Mouse (Mus musculus) urinary bladder, postnatal 4 days (tissue): Measurements from ENCODE around the gene Tiam2.

Source experiments
- DNase-seq, 2 experiments: peaks; one replicate each; pipeline ENCODE4 v3.0.0; 2021 to 2022; ENCODE audit warnings: low spot score in 2 of 2

Gene Tiam2

DNA sequence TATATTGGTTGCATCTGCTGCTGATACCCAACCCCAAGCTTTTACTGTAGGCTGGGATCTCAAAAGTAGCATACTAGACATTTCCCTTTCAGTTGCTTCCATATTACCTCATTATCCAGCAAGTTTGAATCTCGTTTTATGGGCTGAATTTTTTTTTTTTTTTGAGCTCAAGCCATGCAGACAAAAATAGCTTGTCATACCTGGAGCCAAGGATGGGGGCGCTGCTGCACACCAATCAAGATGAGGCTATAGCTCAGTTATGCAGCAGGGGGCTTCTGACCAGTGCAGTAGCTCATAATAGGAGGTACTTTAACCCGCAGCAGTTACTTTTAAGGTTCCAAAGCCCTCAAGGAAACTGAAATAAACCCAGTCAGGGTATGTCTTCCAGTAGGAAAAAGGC is 171.7 kb downstream of the Tiam2 start:
- no peak for DNase-seq

DNA sequence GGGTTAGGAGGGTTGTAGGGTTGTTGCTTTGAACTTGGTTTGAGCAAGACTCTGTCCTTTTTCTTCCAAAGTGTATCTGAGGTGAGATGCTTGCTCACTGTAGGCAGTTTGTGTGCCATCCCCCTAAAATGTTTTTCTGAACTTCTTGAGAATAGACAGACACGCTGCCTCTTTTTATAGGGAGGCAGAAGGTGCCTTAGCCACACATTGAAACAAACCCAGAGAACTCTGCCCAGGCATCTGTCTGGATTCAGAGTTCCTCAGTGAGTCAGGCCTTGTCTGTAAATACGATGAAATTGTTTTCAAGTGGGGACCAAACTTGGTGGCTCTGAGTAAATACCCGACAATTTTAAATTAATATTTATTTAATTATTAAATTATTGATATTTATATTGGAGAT is 172.2 kb downstream of the Tiam2 start:
- no peak for DNase-seq

DNA sequence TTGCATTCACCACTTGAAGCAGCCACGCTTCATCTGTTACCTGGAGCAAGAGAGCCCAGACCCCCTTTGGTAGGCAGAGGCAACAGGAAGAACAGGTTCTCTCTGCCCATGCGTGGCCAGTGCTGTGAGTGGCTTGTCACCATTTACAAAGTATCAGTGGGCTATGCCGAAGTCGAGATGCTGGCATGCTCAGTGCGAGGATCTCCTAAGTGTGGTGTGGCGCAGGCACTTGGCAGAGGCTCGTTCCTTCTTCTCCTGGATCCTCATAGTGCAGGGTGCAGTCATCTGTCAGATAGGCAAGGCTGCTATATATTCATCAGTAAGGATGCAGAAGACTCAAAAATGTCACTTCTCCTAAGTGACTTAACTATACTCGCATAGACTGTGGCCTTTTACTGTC is 173.1 kb downstream of the Tiam2 start:
- no peak for DNase-seq

DNA sequence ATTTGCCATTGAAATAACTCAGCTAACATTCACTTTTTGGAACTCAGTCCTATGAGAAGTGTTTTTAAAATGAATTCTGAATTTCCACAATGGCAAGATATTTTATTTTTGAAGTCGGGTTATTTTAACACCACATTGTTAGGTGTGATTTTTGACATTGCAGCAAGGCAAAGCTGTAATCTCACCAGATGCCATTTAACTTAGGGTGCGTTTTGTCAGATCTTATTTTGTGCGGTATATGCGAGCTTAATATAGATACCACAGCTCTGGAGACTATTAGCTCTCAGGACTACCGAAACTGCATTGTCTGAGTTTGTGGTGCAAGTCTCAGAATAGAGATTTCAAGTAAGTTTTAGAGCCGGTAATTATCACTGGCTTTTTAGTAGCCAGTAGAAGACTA is 173.7 kb downstream of the Tiam2 start:
- no peak for DNase-seq

DNA sequence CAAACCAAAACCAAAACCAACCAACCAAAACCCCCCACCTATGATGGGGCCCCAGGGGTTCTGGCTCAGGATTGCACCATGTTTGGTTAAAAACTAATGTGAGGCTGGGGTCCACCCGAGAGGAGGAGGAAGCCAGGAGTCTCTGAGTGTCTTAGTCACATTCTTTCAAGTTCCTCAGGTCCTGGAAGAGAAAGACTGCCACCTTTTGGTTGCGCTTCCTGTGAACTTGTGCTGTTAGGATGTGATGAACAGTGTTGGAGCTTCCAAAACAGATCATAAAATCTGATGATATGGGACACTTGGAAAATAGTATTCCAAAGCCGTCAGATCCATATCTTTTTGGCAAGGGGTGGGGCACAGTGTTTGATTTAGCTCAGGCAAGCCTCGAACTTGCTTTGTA is 174.6 kb downstream of the Tiam2 start:
- no peak for DNase-seq

DNA sequence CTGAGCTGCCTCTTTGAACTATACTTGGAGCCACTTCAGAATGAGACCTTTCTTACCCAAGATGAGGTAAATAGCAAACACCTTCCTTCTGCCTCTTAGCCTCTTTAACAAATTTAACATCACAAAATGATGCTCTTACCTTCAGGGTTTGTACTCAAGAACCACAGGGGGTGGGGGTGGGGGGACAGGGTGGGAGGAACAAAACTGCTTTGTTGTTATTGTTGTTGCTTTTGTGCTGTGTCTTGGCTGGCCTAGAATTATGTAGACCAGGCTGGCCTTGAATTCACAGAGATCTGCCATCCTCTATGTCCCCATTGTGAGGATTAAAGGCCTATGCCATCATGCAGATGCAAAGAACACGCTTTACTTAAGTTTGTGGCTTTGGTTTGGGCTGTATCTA is 179.3 kb downstream of the Tiam2 start:
- DNase-seq = no peak

DNA sequence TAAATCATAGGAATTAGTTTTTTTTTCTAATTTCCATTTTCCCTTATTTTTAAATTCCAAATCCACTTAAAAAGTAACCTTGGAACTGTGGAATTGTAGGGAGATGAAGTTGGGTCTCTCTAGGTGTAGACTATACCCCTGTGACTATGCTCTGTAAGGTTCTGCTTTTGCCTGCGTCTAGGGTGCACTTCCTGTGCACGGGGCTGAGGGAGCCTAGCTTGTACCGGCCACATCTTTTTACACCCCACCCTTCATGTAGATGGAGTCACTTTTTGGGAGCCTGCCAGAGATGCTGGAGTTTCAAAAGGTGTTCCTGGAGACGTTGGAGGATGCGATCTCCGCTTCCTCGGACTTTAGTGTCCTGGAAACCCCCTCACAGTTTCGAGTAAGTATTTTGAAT is 180.1 kb downstream of the Tiam2 start:
- DNase-seq = no peak

DNA sequence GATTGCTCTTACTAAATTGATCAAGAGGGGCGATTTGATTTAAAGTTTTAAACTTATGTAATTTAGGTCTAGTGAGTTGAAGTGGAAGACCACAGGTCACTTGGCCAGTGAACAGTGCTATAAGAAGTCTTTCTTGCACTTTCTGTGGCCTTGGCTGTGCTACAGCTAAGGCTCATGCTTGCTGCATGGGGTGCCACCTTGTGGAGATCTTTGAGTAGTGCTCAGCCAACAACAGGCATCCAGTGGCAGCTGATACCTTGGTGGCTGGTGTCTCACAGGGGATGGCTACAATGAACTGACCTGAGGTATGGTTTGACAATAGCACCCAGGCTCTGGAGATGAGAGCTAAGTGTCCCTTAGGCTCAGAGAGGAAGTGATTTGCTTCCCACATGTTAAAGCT is 183.5 kb downstream of the Tiam2 start:
- DNase-seq = peak in 1 of 2 experiments; percentile 24

DNA sequence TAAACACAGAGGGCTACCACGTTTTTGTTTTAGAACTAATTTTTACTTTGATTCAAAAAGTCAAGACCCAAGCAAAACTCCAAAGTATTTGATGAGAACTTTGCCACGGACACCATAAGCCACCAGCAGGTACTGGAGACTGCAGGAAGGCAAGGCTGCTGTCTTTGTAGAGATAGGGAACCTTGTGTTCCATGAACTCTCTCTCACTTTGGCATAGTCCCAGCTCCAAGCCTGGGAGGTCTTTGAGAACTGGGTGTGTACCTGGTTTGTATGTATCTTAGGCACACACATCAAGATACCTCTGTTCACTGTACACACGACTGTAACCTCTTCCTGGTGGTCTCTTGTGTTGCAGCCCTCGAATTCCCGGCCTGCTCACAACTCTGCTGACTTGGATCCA is 187.9 kb downstream of the Tiam2 start:
- no peak for DNase-seq

DNA sequence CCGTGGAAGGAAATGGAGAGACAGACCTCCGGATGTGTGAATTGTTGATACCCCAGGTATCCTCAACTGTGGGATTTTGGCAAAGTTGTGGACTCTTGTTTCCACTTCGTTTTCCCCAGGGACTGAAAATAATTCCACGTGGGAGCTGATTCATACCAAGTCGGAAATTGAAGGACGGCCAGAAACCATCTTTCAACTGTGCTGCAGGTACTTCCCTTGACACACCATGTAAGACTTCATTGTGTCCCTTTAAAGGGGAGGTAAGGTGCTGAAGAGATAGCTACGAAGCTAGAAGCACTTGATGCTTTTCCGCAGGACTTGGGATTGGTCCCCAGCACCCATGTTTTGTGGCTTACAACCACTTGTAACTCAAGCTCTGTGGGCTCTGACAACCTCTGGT is 189.5 kb downstream of the Tiam2 start:
- no peak for DNase-seq

DNA sequence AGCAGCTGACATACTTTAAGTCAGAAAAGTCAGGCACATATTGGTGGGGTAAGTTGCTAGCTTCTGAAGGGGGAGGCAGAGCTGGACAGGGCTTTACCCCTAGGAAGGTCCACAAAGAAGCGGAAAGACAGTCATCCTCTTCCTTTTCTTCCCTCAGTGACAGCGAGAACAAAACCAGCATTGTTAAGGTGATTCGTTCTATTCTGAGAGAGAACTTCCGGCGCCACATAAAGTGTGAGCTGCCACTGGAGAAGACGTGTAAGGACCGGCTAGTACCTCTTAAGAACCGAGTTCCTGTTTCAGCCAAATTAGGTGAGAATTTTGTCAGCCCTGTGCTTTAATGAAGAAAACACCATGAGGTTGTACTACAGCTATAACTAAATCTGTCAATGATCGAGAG is 190.0 kb downstream of the Tiam2 start:
- no peak for DNase-seq

DNA sequence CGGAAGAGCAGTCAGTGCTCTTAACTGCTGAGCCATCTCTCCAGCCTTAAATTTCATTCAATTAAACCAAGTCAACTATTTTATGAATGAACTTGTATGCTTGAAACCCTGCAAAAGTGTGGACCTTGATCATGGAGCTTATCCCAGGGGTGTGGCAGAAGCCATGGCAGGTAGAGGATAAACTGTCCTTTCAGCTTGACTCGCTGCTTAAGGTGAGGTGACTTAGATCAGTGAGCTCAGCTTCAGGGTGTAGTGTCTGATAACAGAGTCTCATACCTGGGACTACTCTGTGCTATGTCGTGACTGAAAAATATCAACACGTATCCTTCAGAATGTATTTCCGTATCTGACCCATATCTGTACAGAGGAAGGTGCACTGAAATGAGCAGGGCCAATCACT is 194.0 kb downstream of the Tiam2 start:
- no peak for DNase-seq

DNA sequence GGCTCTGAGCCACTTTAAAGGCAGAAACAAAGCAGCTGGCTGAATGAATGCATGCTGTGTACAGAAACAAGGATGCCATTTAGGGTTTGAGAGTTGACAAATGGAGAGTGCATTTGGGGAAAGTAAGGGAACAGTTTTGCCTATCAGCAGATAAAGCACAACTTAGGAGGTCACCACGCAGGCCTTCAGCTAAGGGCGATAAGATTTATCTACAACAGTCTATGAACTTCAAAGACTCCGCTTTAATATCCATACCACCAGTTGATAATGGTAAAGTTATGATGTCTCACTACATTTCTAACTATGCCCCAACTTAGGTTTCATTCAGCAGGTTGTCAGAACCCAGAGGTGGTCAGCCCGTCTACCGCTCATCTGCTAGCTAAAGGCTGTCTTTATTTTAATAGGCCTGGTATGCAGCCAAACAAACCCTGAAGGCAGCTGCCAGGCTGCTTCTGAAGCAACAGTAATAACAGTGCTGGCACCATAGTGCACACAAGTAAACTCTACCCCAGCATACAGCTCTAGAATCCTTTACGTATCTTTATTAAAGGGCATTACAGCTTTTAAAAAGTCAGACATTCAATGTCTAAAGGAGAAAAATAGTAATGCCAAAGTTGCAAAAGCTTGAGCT is 201.6 kb downstream of the Tiam2 start:
- no peak for DNase-seq

DNA sequence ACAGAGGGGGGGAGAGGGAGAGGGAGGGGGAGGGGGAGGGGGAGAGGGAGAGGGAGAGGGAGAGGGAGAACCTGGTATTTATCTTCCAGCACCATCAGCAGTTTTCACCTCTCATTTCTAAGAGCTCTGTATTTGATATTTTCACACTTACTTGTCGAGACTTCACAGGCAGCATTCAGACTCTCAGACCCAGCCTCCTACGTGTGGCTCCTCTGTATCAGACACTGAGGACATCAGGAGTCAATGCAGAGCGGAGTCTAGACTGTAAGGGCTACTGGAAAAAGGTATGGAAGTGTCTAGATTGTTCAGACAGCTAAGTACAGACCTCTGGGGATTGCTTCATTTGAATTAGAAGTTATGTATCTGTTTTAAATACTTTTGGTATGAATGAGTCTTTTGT is 203.2 kb downstream of the Tiam2 start:
- DNase-seq = no peak

DNA sequence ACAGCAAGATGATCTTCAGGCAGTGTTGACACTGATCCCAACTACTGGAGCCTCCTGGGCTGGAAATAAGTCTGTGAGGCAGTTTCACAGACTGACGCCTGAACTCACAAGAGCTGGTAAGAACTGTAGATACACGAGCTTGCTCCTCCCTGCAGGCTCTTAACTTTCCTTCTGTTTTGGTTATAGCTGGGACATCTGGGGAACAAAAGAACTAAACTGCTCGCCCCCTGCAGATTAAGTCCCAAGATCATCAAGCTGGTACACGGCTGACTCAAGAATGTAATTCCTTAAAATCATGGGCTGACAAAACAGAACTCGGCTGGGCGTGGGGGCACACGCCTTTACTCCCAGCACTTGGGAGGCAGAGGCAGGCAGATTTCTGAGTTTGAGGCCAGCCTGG is 204.2 kb downstream of the Tiam2 start:
- no peak for DNase-seq

DNA sequence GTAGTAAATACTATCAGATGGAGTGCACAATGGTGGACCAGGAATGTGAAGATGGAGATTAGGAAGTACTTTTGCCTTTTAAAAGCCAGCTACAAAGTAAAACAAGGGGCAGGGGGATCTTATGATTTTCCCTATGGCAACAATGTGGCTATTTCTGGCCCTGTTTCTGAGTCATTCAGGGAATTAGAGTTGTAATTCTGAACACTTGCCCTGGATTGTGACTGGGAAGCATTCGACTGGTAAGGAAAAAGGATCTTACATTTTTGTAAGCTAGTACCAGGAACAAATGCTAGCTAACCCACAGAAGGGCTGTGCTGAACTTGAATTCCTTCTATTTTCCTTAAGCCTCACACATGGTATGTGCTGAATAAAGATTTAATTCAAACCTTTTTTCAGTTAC is 205.3 kb downstream of the Tiam2 start:
- no peak for DNase-seq

DNA sequence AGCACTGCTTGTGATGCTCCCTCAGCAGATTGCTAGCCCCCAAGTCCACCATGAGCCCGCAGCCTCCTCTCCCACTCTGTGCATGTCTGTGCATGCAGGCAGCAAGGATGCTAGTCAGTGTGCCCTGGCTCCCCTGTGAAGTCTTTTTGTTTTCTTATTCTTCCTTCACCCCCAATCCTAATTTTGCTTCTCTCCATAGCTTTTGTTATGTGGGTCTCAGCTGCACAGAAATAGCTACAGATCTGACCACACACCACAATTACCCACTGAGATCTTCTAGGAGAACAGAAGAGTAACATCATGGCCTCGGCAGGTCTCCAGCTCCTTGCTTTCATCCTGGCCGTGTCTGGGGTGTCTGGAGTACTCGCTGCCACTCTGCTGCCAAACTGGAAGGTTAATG is 205.9 kb downstream of the Tiam2 start, which contains the start of gene Cldn20:
TSS of gene Cldn20 (plus strand) at position 301 of the 400 bp plus-strand sequence.
- DNase-seq = no peak

DNA sequence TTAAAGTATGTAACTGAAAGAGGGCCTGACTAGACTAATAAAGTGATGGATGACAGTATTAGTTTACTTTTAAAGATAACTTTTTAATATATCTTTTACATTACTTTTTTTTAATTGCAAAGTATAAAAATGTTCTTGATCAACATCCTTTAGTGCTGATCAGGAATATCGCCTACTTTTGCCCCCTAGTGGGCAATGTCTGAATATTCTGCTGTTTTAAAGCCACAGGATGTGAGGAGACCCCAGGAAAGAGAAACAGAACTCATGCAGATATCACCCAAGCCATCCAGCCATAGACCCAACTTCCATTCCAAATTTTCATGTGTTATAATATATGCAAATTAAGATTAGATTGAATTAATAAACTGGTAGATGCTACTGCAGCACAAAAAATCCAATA is 207.1 kb downstream of the Tiam2 start:
- DNase-seq = no peak

DNA sequence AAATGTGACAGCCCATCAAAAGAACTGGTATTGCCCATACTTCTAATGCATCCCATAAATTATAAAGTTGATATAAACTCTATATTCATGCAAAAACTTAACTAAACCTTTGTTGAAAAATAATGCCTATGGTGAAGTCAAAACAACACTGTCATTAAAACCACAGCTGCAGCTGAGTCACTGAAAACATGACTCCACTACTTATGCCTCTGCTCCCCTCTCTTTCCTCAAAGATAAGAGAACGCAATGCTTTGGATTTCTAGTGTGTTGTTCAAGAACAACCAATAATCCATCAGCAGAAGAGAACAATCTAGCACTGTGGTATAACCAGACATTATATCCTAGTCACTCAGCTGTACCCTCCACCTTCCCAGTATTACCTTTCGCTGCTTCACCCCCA is 213.9 kb downstream of the Tiam2 start:
- no peak for DNase-seq

DNA sequence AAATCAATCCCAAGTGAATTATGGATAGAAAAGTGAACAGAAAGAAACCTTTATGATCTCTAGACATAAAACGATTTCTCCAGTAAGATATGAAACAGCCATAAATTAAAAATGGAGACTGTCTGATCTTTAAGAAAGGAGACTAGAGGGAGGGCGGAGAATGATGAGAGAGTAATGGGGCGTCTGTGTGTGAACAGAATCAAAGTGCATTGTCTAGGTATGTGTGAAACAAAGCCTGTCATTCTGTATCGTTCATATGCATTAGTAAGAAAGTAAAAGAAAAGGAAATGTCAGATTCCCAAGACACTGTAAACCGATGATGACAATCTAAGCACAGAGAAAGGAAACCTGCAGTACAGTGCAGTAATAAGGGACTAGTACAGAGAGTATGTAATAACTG is 214.7 kb downstream of the Tiam2 start:
- DNase-seq = no peak

DNA sequence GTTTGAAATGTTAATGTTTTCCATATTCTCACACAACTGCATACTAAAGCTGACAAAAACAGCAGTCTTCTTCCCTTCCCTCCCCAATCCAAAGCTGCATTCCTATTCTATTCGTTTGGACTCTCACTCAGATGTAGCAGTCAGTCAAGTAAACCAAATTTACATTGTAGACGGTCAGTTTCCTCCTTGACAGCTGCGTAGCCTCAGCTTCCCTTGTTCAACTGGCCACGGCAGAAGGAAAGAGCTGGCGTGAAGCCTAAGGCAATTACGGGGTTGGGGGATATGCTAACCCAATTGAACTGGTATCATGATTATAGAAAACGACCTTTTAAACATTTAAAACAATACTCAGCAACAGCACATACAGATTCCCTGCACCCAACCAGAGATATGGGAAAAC is 221.4 kb downstream of the Tiam2 start:
- DNase-seq = no peak

DNA sequence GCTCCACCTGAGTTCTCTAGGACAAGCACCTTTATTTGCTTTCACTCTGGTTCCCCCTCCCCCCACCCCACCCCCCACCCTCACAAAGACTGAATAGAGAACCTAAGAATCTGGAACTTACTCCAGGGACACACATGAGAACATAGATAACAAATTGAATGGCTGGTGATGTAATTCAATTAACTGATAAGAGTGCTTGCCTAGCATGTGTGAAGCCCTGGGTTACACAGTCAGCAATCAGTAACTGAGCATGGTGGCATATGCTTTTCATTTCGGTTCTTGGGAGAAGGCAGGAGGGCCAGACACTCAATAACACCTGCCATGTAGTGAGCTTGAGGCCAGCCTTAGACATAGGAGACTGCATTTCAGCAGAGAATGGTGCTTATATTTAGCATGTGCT is 229.9 kb downstream of the Tiam2 start:
- no peak for DNase-seq

DNA sequence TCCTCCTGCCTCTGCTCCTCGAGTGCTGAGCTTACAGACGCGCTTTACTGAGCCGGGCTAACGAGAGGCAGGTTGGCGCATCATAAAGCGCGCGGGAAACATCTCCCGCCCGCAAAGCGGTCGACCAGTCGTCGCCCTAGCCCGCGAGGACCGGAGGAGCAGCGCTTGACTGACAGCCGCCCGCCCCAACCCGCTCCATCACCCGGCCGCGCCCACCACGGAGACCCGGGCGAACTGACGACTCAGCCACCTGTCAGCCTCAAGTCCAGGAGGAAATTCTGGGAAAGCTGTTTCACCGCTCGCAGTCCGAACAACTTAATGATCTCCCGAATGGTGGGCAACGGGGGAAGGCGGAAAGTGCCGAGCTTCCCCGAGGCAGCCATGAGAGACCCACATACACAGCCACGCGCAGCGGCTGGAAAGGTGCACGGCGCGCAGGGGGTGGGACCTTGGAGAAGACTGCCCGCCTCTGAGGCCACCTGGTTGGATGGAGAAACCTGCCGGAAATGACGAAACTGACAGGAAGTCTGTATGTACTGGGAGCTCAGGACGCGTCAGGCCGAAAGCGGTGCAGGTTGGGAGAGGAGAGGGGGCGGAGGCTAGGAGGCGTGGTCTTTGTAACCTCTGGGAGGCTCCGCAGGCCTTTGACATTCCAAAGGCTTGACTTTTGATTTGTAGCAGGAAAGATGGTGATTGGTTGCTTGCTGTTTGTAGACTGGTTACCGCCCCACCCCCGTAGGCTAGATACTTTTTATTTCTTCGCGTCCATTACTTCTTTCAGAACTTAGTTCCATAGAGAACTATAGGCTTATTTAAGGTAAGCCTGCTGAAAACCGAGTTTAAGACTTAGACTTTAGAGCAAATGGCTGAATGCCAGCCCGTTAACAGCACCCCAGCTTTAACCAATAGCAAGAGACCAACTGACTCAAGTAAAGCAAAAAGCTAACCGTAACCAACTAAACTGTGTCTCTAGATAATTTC is 231.2 kb downstream of the Tiam2 start, which contains the start of gene Tfb1m:
TSS of gene Tfb1m (minus strand) at position 451 of the 981 bp plus-strand sequence.
- peak; percentile 96 for DNase-seq
